Mouse (Mus musculus): ENCODE measurements around the gene Rnf213.

Rnf213 gene

GRCm38 (mm10) chr11:119435880-119436872 lies 43.3 kb downstream of the Rnf213 start:
- DNase-seq (ENCODE audit: low spot score), result no peak

GRCm38 (mm10) chr11:119438776-119439175 lies 45.9 kb downstream of the Rnf213 start:
- DNase-seq (ENCODE audit: low spot score), result no peak

GRCm38 (mm10) chr11:119442199-119442598 lies 49.3 kb downstream of the Rnf213 start:
- DNase-seq (ENCODE audit: low spot score), result no peak

GRCm38 (mm10) chr11:119443442-119443841 lies 50.5 kb downstream of the Rnf213 start:
- DNase-seq (ENCODE audit: low spot score), result no peak

GRCm38 (mm10) chr11:119456097-119456496 lies 63.2 kb downstream of the Rnf213 start:
- no peak for DNase-seq (ENCODE audit: low spot score)

- no peak for DNase-seq (ENCODE audit: low spot score)
Measured at GRCm38 (mm10) chr11:119477876-119478275, 85.0 kb downstream of the Rnf213 start.

GRCm38 (mm10) chr11:119490861-119491689 lies 98.2 kb downstream of the Rnf213 start, which contains the start of gene Endov:
Gene Endov, plus strand, starts transcription at chr11:119491347.
- DNase-seq (ENCODE audit: low spot score), result peak; percentile 100

GRCm38 (mm10) chr11:119491690-119492087 lies 98.8 kb downstream of the Rnf213 start:
- DNase-seq (ENCODE audit: low spot score), result no peak

- no peak for DNase-seq (ENCODE audit: low spot score)
Measured at GRCm38 (mm10) chr11:119492830-119493229, 99.9 kb downstream of the Rnf213 start.

- no peak for DNase-seq (ENCODE audit: low spot score)
Measured at GRCm38 (mm10) chr11:119493516-119493915, 100.6 kb downstream of the Rnf213 start.

GRCm38 (mm10) chr11:119496147-119496546 lies 103.2 kb downstream of the Rnf213 start:
- DNase-seq (ENCODE audit: low spot score), result no peak

- DNase-seq (ENCODE audit: low spot score), result no peak
Measured at GRCm38 (mm10) chr11:119497451-119497850, 104.6 kb downstream of the Rnf213 start.

- no peak for DNase-seq (ENCODE audit: low spot score)
Measured at GRCm38 (mm10) chr11:119499297-119499696, 106.4 kb downstream of the Rnf213 start.

- no peak for DNase-seq (ENCODE audit: low spot score)
Measured at GRCm38 (mm10) chr11:119500011-119500410, 107.1 kb downstream of the Rnf213 start.

- peak; percentile 90 for DNase-seq (ENCODE audit: low spot score)
Measured at GRCm38 (mm10) chr11:119503675-119504074, 110.8 kb downstream of the Rnf213 start.

- no peak for DNase-seq (ENCODE audit: low spot score)
Measured at GRCm38 (mm10) chr11:119506386-119506785, 113.5 kb downstream of the Rnf213 start.

GRCm38 (mm10) chr11:119507772-119508171 lies 114.9 kb downstream of the Rnf213 start:
- no peak for DNase-seq (ENCODE audit: low spot score)

- no peak for DNase-seq (ENCODE audit: low spot score)
Measured at GRCm38 (mm10) chr11:119509165-119509776, 116.4 kb downstream of the Rnf213 start.

- DNase-seq (ENCODE audit: low spot score), result no peak
Measured at GRCm38 (mm10) chr11:119513038-119513659, 120.2 kb downstream of the Rnf213 start.

GRCm38 (mm10) chr11:119514108-119514860 lies 121.4 kb downstream of the Rnf213 start:
- DNase-seq (ENCODE audit: low spot score), result no peak
